Mouse (Mus musculus) heart, embryonic 15.5 days (tissue): ENCODE results near the gene Nup210. TPM values are rescaled to one million over a fixed set of nuclear protein-coding genes. Genes with fewer than 3 reads are reported as not detected.

Source experiments
- ATAC-seq: fragments of 200-750 bp; cut with Nextera tagmentation; replicated peaks from 2 replicates; pipeline ENCODE4 v1.8.0; 2017; ENCODE audit warnings: low read depth, moderate TSS enrichment; ENCODE audit not compliant: insufficient number of reproducible peaks, insufficient read depth, low FRiP score
- H3K27ac ChIP-seq: fragments of 300-500 bp; sonication (generic); 2 replicates; pipeline ENCODE4 v1.5.1; 2015; ENCODE audit warnings: mild to moderate bottlenecking, inconsistent platforms
- H3K27me3 ChIP-seq: fragments of 300-500 bp; sonication (generic); 2 replicates; pipeline ENCODE4 v1.6.1; 2015; ENCODE audit warnings: inconsistent platforms
- H3K36me3 ChIP-seq: fragments of 300-500 bp; sonication (generic); 2 replicates; pipeline ENCODE4 v1.6.1; 2015; ENCODE audit warnings: mild to moderate bottlenecking, inconsistent platforms
- H3K4me1 ChIP-seq: fragments of 300-500 bp; sonication (generic); replicated peaks from 2 replicates; pipeline ENCODE4 v1.6.1; 2015; ENCODE audit warnings: inconsistent platforms
- H3K4me2 ChIP-seq: fragments of 300-500 bp; sonication (generic); 2 replicates; pipeline ENCODE4 v1.6.1; 2015; ENCODE audit warnings: inconsistent platforms, mild to moderate bottlenecking, moderate library complexity
- H3K4me3 ChIP-seq: fragments of 300-500 bp; sonication (generic); 2 replicates; pipeline ENCODE4 v1.5.1; 2015; ENCODE audit warnings: mild to moderate bottlenecking, inconsistent platforms
- H3K9ac ChIP-seq: fragments of 300-500 bp; sonication (generic); 2 replicates; pipeline ENCODE4 v1.6.1; 2015; ENCODE audit warnings: mild to moderate bottlenecking, inconsistent platforms
- H3K9me3 ChIP-seq: fragments of 300-500 bp; sonication (generic); replicated peaks from 2 replicates; pipeline ENCODE4 v1.6.1; 2016; ENCODE audit warnings: inconsistent platforms
- WGBS: fragments of 180-500 bp; shearing (Covaris S2); methylation state at CpG from one replicate; pipeline ENCODE4 v1.1.7; 2015; ENCODE audit warnings: mixed read lengths; 5-methylcytosine and 5-hydroxymethylcytosine counted together
- polyA plus RNA-seq: library from polyadenylated mRNA; unstranded; fragments of >200 nt; fragmentation: Nextera tagmentation; extraction: Ambion mirVana; gene quantifications from 2 replicates; pipeline ENCODE4 v1.2.1, GENCODE M21; 2015

Gene Nup210
- polyA plus RNA-seq, 1 experiment from 2014 or later, result 6.2 TPM

DNA sequence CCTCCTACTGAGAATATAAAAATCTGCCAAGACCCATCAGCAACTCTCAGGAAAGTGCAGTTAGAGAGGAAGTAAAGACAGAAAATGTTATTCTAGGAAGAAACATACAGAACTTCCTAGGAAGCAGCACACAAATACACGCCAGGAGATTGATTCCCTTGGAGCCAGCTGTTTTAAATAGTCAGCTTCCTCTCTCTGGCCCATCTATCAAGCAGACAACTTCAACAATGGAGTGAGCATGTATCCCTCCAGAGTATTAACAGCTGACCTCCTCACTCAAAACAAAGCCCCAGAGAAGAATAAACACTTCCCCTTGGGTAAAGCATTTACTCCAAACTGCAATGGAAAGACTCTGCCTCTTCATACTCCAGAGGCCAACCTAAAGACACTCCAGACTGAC, 1.5 kb downstream of the Nup210 start:
- Histone ChIP-seq H3K9ac (no peak overlapping the region), H3K27ac (peak overlapping the region; percentile 29; the same call in 1 of the 2 replicates), H3K36me3 (no peaks in the 10 kb centered on the region), H3K4me3 (peak overlapping the region; percentile 70; the same call in 1 of the 2 replicates), H3K4me2 (peak overlapping the region; percentile 94; the same call in 1 of the 2 replicates), H3K9me3 (no peaks in the 10 kb centered on the region), H3K4me1 (peaks cover 16% of the 10 kb centered on the region; the same call in 1 of the 2 replicates), H3K27me3 (no peaks in the 10 kb centered on the region)
- ATAC-seq, result no peak
- WGBS, result 43% methylated on average over 1 of the region's 1 CpGs

GRCm38 (mm10) chr6:91114716-91115115, 1.9 kb downstream of the Nup210 start:
- peak overlapping the region; percentile 22; the same call in 1 of the 2 replicates for H3K27ac ChIP-seq

DNA sequence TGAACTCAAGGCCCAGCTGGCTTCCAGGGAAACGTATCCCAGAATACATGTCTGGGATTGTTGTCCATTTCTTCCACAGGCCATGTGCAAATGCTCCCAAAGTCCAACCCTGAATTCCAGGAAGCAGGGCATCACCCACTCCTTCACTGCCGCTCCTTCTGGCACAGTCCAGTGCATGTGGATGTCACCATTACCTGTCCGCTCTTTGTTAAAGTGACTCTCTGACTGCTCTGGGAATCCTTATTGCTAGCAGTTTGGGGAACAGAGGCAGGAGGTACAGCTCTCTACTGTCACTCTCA, 4.7 kb downstream of the Nup210 start:
- no peak for ATAC-seq
- 83% methylated on average over 3 of the region's 3 CpGs for WGBS
- H3K36me3 ChIP-seq, result no peaks in the 10 kb centered on the region

More at GRCm38 (mm10) chr6:91114716-91115115, 1.9 kb downstream of the Nup210 start:
- H3K4me3 ChIP-seq, result no peak overlapping the region
- peaks cover 16% of the 10 kb centered on the region; the same call in 1 of the 2 replicates for H3K4me1 ChIP-seq
- H3K9me3 ChIP-seq, result no peaks in the 10 kb centered on the region
- peak overlapping the region; percentile 94; the same call in 1 of the 2 replicates for H3K4me2 ChIP-seq
- H3K9ac ChIP-seq, result 0 out of 2 replicates have a peak overlapping the region, but pooled peaks have one; percentile 3
- no peaks in the 10 kb centered on the region for H3K27me3 ChIP-seq
- no peaks in the 10 kb centered on the region for H3K36me3 ChIP-seq
- 41% methylated on average over 2 of the region's 2 CpGs for WGBS
- no peak for ATAC-seq

DNA sequence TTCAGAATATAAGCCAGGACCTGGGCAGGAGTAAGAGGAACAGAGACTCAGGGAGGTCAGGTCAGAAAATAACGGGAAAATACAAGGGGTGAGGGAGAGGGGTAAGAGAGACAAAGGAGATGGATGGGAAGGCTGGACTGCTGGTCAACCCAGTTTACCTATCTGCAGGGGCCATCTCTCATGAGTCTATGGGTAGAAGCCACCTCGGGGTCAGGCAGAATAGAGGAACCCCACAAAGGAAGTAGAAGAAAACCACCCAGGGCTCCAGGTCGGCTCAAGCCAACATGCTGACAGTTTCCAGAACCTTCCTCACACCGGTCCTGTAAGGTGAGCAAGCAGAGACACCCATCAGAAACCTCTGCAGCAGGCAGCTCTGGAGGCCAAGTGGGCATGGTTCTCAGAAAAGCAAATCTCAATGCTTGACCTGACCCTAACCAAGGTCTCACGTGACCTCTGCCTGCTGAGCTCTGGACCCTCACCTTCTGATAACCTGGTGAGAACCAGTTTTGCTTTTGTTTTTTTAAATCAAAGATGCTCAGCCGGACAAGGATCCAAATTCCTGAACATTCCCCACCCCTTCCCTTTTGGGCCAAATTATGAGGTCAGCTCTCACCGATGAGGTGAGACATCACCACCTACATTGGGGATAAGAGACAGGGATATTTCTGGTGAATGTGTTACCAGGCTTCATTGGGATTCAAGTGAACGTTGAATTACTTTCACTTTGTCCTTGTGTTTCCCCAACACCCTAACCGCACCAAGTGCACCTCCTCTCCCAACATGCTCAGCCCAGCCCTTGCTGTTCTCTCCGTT, 5.3 kb downstream of the Nup210 start:
- Histone ChIP-seq H3K9me3 (no peaks in the 10 kb centered on the region), H3K4me3 (no peak overlapping the region), H3K27ac (no peak overlapping the region), H3K9ac (no peak overlapping the region), H3K4me1 (peaks cover 6% of the 10 kb centered on the region; the same call in 1 of the 2 replicates), H3K4me2 (no peak overlapping the region), H3K36me3 (no peaks in the 10 kb centered on the region), H3K27me3 (no peaks in the 10 kb centered on the region)
- WGBS, result 77% methylated on average over 10 of the region's 10 CpGs
- ATAC-seq, result no peak

More for the DNA sequence above, 4.7 kb downstream of the Nup210 start:
- Histone ChIP-seq H3K4me1 (peaks cover 8% of the 10 kb centered on the region; the same call in 1 of the 2 replicates), H3K4me2 (no peak overlapping the region), H3K27ac (no peak overlapping the region), H3K9ac (no peak overlapping the region), H3K27me3 (no peaks in the 10 kb centered on the region), H3K9me3 (no peaks in the 10 kb centered on the region), H3K4me3 (no peak overlapping the region)

- H3K27ac ChIP-seq, result no peak overlapping the region
- ATAC-seq, result no peak
- 66% methylated on average over 13 of the region's 13 CpGs for WGBS
These were observed 6.2 kb downstream of the Nup210 start for GRCm38 (mm10) chr6:91110323-91111020.

DNA sequence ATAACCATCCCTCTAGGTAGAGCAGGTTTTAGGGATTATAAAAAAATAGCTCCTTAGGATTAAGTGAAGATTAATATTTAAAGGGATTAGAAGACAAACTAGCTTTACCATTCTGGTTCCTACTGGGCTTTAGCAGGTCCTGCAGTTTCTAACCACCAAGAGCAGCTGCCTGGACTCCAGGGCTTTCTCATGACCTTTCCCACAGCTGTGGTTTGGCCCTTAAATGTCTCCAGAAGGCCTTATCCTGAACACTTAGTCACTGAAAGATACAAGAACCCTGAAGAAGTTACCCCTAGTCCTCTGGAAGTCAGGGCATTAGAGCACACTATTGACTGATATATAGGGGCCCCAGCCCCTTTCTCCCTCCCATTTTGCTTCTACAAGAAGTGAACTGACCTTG, 7.1 kb downstream of the Nup210 start:
- no peaks in the 10 kb centered on the region for H3K36me3 ChIP-seq
- H3K4me1 ChIP-seq, result peaks cover 3% of the 10 kb centered on the region; the same call in 1 of the 2 replicates
- no peak overlapping the region for H3K4me3 ChIP-seq
- no peak overlapping the region for H3K4me2 ChIP-seq
- no peak for ATAC-seq
- no peaks in the 10 kb centered on the region for H3K9me3 ChIP-seq
- H3K27ac ChIP-seq, result no peak overlapping the region
- H3K27me3 ChIP-seq, result no peaks in the 10 kb centered on the region
- H3K9ac ChIP-seq, result no peak overlapping the region

More at GRCm38 (mm10) chr6:91110323-91111020, 6.2 kb downstream of the Nup210 start:
- H3K4me3 ChIP-seq, result no peak overlapping the region
- no peak overlapping the region for H3K9ac ChIP-seq
- H3K36me3 ChIP-seq, result no peaks in the 10 kb centered on the region
- H3K27me3 ChIP-seq, result no peaks in the 10 kb centered on the region
- H3K4me2 ChIP-seq, result no peak overlapping the region
- H3K4me1 ChIP-seq, result no peaks in the 10 kb centered on the region
- no peaks in the 10 kb centered on the region for H3K9me3 ChIP-seq

DNA sequence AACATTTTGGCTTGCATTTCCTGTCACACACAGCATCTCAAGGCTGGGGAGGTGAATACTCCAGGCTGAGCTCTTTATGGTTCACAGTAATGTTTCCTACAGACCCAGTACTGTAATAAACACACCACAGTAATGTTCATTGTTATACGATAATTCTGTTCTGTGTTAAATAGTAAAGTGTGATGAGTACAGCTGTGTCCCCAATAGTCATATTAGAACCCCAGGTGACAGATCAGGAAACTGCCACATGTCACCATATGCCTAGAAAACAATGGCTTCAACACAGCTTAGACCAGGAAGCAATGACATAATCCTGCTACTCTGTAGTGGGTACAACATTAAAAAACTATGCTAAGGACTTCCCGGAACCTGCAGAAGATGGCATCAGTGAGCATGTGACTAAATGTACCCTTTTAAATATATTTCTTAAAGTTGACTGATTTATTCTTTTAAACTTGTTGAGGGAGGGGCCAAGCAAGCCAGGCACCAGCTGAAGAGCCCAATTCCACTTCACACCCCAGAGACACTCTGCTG, 7.6 kb downstream of the Nup210 start:
- no peaks in the 10 kb centered on the region for H3K27me3 ChIP-seq
- no peaks in the 10 kb centered on the region for H3K36me3 ChIP-seq
- H3K27ac ChIP-seq, result no peak overlapping the region
- H3K9me3 ChIP-seq, result no peaks in the 10 kb centered on the region
- no peak for ATAC-seq
- H3K4me3 ChIP-seq, result no peak overlapping the region
- WGBS, result 79% methylated on average over 2 of the region's 2 CpGs
- H3K4me1 ChIP-seq, result peaks cover 7% of the 10 kb centered on the region
- H3K9ac ChIP-seq, result no peak overlapping the region
- H3K4me2 ChIP-seq, result no peak overlapping the region

DNA sequence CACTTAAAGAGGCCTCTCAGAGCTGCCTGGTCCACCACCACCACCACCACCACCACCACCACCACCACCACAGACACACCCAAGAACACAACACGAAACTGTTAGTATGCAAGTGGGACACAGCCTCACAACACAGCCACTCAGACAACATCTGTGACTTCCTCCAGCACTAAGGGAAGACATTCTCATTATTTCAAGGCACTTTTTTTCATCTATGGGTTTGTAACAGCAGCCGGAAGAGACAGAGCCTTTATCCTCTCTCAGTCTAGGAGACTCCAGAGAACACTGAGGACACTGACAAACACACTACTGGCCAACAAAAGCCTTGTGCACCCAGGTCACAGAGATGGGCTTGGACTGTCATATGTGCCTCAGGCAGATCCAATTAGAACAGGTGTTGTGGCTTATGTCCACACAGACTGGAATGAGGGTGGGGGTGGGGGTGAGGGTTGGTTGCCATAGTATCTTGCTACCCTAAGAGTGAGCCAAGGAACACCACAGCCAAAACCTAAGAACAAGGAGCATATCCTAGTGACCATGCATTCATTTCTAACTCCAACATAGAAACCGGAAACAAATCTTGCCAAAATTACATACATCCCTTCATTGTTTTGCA, 8.2 kb downstream of the Nup210 start:
- Histone ChIP-seq H3K36me3 (no peaks in the 10 kb centered on the region), H3K4me1 (peaks cover 7% of the 10 kb centered on the region), H3K4me2 (no peak overlapping the region), H3K27ac (no peak overlapping the region), H3K27me3 (no peaks in the 10 kb centered on the region), H3K9me3 (no peaks in the 10 kb centered on the region), H3K4me3 (no peak overlapping the region), H3K9ac (no peak overlapping the region)
- 78% methylated on average over 3 of the region's 3 CpGs for WGBS
- ATAC-seq, result no peak

- no peak for ATAC-seq
- Histone ChIP-seq H3K27ac (no peak overlapping the region), H3K4me2 (no peak overlapping the region), H3K4me1 (peaks cover 7% of the 10 kb centered on the region), H3K9me3 (no peaks in the 10 kb centered on the region), H3K27me3 (no peaks in the 10 kb centered on the region), H3K9ac (no peak overlapping the region), H3K4me3 (no peak overlapping the region), H3K36me3 (no peaks in the 10 kb centered on the region)
- WGBS, result 87% methylated on average over 2 of the region's 2 CpGs
These were observed 11.1 kb downstream of the Nup210 start for GRCm38 (mm10) chr6:91105400-91106129.

GRCm38 (mm10) chr6:91104765-91105399, 11.7 kb downstream of the Nup210 start:
- Histone ChIP-seq H3K4me3 (no peak overlapping the region), H3K27ac (no peak overlapping the region; the same call in 1 of the 2 replicates), H3K4me1 (peaks cover 7% of the 10 kb centered on the region), H3K9me3 (no peaks in the 10 kb centered on the region), H3K4me2 (no peak overlapping the region), H3K9ac (no peak overlapping the region), H3K36me3 (no peaks in the 10 kb centered on the region), H3K27me3 (no peaks in the 10 kb centered on the region)
- ATAC-seq, result no peak
- WGBS, result 65% methylated on average over 3 of the region's 3 CpGs
